Mouse (Mus musculus) large intestine, adult 2 months (tissue): ENCODE results near the gene Pinlyp. TPM values are rescaled to one million over a fixed set of nuclear protein-coding genes. Genes with fewer than 3 reads are reported as not detected.
A peak's percentile ranks its signal among the peaks of the same experiment; 100 is the strongest.
"Not testable (repeated sequence)": the region's sequence is repeated elsewhere in the genome, so short reads cannot be mapped to it uniquely, and the experiment has no call there.

ENCODE experiments used
- DNase-seq: peaks from one replicate; pipeline ENCODE4 v3.0.0-alpha.2; 2012; ENCODE audit warnings: low read depth, low spot score
- WGBS: fragments of 180-500 bp; shearing (Covaris S2); methylation state at CpG from one replicate; pipeline ENCODE4 v1.1.7; 2018; 5-methylcytosine and 5-hydroxymethylcytosine counted together
- polyA plus RNA-seq: library from polyadenylated mRNA; depleted of rRNA; stranded (reverse); fragments of >200 nt; gene quantifications from 2 replicates; pipeline ENCODE4 v1.2.3, GENCODE M21; 2012

Pinlyp gene
- polyA plus RNA-seq, 1 experiment: not detected

DNA sequence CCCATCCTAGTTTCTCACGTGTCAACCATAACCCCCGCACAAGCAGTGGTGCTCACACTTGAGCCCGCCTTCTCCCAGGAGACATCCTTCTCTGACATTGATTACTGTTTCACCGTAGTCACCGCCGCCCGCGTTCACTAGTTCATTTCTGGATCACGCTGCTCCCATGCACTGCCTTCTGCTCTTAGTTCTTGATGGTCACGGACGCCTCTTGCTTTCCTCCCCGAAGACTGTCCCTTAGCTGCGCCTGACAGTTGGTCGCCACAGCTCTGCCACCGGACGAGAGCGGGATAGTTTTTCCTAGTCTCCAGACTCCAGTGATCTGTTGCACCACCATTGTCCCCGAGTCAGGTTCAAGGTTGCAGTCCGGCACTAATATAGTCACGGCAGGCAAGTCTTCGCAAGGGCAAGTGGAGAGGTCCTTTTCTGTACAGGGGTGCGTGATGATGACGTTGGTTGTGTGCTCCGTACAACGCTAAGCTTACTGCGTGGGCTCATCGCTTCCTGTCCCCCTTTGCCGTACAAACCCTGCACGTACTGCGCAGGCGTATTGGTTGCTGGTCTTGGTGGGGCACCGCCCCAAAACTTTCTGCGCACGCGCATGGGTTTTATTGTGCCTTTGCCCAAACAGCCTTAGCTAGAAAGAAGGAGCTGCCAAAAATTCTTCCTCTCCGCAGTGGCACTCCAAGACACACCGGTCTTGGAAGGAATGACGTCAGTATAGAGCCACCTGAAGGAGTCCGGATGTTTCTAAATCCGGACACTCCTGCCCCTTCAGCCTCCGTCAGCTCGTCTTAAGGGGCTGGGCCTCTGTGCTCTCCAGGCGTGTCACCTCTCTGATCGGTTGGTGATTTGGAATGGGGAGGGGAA lies 15.6 kb downstream of the Pinlyp start, which contains the start of gene Irgq:
TSS of gene Irgq (plus strand) at position 628 of the 870 bp plus-strand sequence.
- peak; percentile 100 for DNase-seq
- under 1% methylated on average over 44 of the region's 44 CpGs for WGBS

DNA sequence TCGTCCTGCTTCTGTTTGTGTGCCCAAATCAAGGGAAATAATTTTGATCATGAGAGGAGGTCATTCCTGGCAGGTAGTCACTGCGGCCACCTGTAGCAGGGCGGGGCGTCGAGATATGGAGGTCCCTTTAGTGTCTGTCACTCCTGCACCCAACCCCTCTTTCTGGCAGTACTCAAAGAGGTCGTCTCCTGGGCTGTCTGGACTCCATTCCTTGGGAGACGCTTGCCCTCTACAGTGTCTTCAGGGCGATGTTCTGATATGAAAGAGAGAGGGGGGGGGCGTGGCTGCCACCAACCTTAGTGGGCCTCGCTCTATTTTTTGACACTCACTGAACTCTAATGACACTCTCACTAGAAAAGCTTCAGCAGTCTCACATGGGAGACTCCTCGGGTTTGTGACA lies 16.3 kb downstream of the Pinlyp start:
- DNase-seq: no peak
- 27% methylated on average over 11 of the region's 11 CpGs for WGBS

DNA sequence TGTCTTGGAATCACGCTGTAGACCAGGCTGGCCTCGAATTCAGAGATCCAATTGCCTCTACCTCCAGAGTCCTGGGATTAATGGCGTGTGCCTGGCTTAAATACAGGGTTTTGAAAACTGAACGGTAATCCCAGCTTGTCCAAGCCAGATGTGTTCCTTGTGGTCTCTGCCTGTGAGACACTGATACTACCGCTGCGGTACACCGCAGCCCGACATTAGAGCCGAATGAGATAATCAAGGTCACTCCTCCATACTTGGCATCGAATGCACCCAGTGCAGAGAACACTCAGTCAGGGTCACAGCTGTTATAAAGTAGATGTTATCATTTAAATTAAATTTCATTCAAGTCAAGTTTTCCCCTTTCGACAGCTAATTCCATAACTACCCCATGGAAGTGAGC lies 17.1 kb downstream of the Pinlyp start:
- DNase-seq: no peak
- 91% methylated on average over 11 of the region's 11 CpGs for WGBS

DNA sequence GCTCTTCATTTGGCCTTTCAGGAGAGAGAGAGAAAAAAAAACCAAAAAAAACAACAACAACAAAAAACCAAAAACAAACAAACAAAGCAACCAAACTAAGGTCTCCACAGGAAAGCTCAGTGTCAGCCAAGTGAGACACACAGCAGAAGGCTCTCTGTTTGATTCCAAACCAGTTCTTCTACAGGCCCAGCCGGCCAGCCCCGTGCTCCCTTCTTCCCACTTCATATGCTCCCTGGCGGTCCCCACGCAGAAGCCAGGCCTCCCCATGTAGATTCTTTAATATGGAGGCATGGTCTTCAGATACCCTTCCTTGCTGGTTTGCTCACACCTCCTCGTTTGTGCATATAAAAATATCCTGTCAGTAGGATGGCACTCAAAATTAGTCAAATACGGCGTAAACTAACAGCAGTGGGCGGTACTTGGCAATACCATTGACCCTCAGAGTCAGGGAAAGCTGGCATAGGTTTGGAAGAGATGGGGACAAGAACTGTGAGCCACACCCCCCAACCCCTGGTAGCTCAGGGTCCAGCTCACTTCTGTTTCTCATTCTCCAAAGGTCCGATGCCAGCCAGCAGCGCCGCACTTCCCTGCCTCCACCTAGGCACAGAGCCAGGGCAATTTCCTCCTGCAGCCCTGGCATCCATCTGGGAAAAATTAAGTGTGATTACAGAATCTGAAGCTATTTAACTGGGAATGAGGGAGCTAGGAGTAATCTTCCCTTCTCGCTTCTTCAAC lies 20.1 kb downstream of the Pinlyp start:
- 83% methylated on average over 12 of the region's 12 CpGs for WGBS
- no peak for DNase-seq

DNA sequence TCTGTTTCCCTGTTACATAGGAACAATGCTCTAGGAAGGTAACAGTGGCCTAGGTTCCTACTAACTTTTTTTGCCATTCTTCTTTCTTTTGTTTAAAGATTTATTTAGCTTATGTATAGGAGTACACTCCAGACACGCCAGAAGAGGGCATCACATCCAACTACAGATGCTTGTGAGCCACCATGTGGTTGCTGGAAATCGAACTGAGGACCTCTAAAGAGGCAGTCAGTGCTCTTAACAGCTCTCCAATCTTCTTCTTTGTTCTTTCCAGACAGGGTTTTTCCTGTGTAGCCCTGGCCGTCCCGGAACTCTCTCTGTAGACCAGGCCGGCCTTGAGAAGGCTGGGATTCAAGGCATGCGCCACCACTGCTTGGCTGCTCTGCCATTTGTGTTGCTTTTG lies 20.9 kb downstream of the Pinlyp start:
- no peak for DNase-seq
- 78% methylated on average over 6 of the region's 6 CpGs for WGBS

DNA sequence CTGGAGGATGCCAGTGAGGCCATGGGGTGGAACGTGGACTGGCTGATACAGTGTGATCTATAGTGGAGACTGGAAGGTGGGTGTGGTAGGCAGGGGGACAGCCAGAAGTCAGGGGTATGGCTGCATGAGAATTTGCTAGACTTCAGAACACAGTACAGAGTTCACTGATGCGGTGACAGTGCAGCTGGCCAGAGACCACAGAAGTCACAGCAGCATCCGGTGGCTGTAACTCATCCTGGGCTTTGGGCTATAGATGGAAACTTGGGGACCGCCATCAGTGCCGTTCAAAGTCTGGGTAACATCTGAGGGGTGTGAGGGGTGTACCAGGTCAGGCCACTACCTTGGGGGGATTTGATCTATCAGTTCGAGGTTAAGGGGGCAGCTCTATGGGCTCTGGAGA lies 22.2 kb downstream of the Pinlyp start:
- DNase-seq: no peak
- WGBS: 74% methylated on average over 6 of the region's 6 CpGs

DNA sequence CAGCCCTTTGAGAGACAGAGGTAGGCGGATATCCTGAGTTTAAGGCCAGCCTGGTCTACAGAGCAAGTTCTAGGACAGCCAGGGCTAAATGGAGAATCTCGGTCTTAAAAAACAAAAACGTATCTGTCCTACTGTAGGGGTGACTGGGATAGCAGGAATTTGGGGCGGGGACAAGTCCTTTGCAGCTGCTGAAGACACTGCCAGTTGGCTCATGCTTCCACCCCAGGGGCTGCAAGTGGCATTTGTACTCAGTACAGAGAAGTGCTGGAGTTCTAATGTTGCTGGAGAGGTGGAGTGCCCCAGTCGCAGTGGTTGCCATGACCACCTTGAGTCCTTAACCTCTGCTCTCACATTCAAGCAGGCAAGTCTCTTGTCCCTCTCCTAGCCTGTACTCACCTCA lies 23.1 kb downstream of the Pinlyp start:
- 44% methylated on average over 5 of the region's 5 CpGs for WGBS
- DNase-seq: no peak

DNA sequence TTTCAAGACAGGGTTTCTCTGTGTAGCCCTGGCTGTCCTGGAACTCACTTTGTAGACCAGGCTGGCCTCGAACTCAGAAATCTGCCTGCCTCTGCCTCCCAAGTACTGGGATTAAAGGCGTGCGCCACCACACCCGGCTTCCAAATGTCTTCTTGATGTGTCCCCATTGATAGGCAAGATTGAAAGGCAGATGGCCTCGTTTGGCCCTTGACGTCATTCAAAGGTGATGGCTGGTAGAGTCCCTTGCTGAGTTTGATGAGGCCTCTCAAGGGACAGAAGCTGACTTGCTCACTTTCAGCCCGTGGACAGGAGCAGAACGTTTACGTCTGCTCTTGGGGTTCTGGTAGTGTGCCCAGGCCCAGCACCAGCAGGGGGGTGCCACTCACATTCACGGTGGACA lies 25.9 kb downstream of the Pinlyp start:
- not testable (repeated sequence) for DNase-seq
- WGBS: 83% methylated on average over 10 of the region's 10 CpGs

DNA sequence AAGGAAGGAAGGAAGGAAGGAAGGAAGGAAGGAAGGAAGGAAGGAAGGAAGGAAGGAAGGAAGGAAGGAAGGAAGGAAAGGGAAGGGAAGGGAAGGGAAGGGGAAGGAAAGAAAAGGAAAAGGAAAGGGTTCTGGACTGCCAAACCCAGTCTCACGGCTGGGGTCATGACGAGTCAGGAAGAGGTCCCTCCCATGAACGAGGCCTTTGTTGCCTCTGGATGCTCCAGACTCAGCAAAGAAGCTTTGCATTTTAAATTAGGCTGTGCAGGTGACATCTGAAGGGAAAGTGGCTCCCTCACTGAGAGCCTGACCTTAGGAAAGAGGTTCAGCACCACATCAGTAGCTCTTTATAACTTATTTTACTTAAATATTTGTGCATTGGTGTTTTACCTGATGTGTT lies 26.8 kb downstream of the Pinlyp start:
- 50% methylated on average over 3 of the region's 3 CpGs for WGBS

DNA sequence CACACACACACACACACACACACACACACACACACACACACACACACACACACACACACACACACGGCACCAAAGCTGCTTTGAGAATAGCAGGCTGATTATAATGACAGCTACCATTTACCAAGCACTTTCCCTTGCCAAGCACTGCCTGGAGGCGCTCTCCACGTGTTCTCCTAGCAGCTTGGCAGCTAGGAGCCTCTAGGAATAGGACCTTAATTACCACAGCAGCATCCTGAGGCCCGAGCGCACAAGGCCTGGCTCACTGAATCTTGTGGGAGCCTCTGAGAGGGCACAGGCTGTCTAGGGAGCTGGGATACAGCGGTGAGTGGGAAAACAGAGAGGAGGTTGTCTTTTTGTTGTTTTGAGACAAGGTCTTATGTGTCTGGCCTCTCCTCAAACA lies 28.3 kb downstream of the Pinlyp start:
- 71% methylated on average over 6 of the region's 6 CpGs for WGBS
- no peak for DNase-seq

More for the DNA sequence above, 26.8 kb downstream of the Pinlyp start:
- DNase-seq: no peak

DNA sequence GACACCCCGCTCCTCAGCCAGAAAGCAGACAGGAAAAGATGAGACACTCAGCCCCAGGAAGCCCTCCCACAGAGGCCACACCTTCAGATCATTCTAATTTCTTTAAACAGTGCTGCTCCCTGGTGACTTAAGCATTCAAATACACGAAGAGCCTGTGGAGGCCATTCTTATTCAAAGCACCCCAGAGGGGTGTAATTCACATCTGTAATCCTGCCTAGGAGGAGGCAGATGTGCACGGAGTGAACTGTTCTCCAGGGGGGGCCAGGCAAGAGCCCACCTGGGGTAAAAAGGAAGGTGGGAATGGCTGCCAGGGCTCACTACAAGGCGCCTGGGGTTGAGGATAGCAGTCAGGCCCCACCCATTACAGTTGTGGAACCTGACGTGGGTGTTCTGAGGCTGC lies 28.8 kb downstream of the Pinlyp start:
- DNase-seq: no peak
- WGBS: 61% methylated on average over 5 of the region's 5 CpGs

DNA sequence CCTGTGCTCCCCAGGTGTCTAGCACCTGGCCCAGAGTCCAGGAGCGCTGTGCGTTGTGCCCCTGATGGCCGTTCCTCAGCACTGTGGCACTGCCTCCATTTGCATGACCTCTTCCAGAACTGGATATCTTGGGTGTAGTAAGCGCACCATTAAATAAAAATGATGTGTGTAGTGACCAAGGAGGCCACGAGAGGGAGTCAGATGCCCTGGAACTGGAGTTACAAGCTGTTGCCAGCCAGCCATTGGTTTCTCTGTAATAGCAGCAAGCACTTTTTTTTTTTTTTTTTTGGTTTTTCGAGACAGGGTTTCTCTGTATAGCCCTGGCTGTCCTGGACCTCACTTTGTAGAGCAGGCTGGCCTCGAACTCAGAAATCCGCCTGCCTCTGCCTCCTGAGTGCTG lies 29.6 kb downstream of the Pinlyp start:
- WGBS: 78% methylated on average over 8 of the region's 8 CpGs
- not testable (repeated sequence) for DNase-seq

DNA sequence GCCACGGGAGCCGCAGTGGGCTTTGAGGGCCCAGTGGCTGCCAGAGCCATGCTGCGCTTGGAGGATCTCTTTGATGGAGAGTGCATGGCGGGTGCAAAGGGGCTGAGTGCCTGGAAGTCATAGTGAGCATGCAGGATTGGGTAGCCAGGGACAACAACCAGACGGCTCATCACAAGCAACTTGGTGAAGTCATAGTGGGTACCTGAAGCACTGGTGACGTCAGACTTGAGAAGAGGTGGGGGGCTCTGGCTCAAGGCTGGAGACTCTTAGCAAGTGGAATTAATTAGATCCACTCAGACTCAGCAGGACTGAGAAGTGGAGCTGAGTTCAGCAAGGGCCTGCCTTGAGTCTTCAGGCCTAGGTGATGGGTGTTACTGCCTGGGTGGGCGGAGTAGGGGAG lies 33.6 kb downstream of the Pinlyp start, which contains the start of gene AC161166.1:
TSS of gene AC161166.1 (minus strand) at position 101 of the 400 bp plus-strand sequence.
- DNase-seq: no peak
- WGBS: 92% methylated on average over 7 of the region's 7 CpGs

DNA sequence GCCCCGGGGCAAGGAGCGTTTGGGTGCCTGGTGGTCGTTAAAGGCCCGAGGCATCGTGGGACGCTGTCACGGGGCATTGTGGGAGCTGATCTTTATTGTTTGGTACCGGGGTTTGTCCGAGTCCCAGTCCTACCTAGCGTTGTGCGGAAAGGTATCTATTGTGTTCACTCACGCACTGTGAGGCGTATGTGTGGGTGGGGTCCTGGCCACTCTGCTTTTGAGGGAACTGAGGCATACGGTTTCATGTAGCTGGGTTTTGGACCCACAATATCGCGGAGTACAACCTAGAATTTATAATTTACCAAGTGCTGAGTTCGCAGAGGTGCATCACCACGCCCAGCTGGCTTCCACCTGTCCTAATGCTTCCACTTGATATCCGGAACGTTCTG lies 38.2 kb downstream of the Pinlyp start:
- no peak for DNase-seq

DNA sequence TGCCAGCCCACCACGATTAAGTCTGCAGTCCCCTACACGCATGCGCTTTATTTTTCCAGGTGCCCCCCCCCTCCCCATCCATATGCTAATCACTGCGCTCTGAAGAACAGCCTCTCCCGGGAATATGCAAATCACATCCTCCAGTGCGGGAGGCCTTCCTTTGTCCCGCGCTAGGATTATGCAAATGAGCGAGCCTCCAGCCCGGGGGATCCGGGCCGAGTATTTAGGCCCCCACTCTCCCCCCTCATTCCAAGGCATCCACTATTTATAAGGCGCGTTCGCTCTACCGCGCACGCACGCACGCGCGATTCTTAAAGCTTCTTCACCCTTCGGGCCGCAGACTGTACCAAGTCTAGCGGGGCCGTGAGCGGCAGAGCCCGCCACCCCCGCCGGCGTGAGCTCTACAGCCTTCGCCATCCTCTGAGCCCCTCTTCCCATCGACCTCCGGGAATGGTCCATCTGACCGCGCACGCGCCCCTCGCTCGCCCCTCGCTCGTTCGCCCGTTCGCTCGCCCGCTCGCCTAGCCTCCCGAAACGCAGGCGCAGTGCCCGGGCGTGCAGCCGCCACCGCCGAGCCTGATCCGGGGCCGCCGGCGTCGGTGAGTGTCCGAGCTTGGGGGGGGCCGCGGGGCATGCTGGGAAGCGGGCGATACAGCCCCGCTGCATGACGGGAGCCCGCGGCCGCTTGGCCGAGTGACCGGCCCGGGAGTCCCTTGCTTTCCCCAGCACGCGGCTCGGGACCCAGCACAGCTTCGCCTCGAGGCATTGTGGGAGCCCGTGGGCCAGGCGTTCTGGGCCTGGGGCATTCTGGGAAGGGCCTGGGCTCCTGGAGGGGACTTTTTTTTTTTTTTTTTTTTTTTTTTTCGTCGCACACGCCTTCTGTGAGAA lies 38.8 kb downstream of the Pinlyp start, which contains the start of gene Zfp428:
TSS of gene Zfp428 (plus strand) at position 169 of the 888 bp plus-strand sequence.
- peak; percentile 61 for DNase-seq
- WGBS: under 1% methylated on average over 84 of the region's 84 CpGs

More for the DNA sequence above, 38.2 kb downstream of the Pinlyp start:
- WGBS: under 1% methylated on average over 20 of the region's 20 CpGs

DNA sequence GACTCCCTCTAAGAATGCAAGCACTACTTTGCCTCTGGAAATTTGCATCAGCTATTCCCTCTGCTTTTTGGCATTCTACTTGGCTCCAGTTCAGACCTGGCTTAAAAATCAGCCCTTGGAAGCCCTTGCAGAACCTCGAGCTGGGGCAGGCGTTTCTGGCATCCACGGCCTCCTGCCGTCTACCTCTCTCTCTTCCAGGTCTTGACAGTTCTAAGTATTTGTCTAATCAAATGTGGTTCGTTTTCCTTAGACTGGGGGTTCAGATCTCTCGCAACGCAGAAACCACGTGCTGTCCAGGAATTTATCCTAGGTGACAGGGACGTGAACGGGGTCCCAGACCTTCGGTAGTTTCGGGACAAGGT lies 39.5 kb downstream of the Pinlyp start:
- WGBS: 2% methylated on average over 12 of the region's 12 CpGs
- DNase-seq: no peak

DNA sequence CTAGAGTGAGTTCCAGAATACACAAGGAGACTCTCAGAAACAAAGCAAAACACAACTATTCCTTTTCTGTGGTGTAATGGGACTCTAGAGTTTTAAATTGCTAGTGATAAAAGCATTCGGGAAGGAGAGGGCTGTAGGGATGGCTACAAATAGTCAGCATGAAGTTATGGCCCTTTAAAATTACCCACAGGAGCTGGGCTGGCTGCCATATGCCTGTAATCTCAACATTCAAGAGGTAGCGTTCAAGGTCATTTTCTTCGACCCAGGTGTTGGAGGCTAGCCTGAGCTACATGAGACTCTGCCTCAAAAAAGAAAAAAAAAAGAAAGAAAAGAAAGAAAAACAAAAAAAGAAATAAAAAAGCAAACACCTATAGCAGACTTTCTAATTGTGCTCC lies 39.9 kb downstream of the Pinlyp start:
- 4% methylated on average over 3 of the region's 3 CpGs for WGBS
- DNase-seq: no peak

DNA sequence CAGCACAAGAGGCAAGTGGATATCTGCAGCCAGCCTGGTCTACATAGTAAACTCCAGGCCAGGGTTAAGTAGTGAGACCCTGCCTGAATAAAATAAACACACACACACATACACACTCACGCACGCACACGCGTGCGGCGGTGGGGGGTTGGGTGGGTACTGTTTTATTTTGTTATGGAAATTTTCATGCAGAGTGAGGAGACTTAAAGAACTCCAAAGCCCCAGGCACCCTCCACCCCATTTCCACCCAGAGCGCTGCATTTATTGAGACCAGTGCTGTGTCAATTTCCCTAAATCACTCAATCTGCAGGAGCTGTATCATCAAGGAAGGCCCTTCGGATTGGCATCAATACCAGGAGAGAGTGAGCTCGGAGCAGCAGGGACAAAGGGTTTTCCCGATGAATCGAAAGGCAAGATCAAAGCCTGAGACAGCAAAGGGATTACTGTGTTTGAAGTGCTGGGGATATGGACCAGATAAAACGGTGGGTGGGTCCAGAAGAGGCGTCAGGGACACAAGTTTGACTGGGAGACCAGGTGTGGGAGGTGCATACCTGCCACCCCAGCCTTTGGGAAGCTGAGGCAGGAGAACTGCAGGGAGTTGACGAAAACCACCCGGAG lies 40.4 kb downstream of the Pinlyp start:
- DNase-seq: no peak
- WGBS: 59% methylated on average over 15 of the region's 15 CpGs

DNA sequence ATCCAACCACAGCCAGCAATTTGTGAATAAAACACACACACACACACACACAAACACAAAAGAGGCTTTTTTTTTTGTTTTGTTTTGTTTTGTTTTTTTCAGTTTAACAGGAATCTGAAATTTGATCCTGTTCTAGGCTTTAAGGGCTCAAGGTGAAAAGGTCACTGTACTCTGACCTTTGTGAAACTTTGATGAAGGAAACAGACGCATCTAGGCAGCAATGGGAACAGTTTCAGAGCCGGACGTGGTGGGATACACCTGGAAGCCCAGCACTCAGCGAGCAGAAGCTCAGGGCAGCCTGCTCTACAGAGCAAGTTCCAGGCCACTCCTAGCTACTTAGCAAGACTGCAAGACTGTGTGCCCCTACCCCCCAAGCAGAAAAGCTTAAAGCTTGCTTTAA lies 41.0 kb downstream of the Pinlyp start:
- 43% methylated on average over 4 of the region's 4 CpGs for WGBS
- no peak for DNase-seq
